Mouse (Mus musculus): Measurements from ENCODE around the gene Kpna4. TPM values are rescaled to one million over a fixed set of nuclear protein-coding genes. Genes with fewer than 3 reads are reported as not detected.

The Kpna4 gene
- 21.2 and 33.8 TPM in 2 replicates for total RNA-seq (2012; rRNA removed)

- Histone ChIP-seq H3K9ac (ENCODE audit: insufficient read depth, low read depth, low read length, poor library complexity, severe bottlenecking) (peak within 1 kb of the TSS; percentile 85), H3K36me3 (ENCODE audit: control insufficient read depth, insufficient read depth, low read length, poor library complexity, severe bottlenecking) (no peaks in the 10 kb centered on the region), H3K9me3 (ENCODE audit: control insufficient read depth, insufficient read depth, low read depth, low read length) (no peaks in the 10 kb centered on the region), H3K4me3 (ENCODE audit: insufficient read depth in 1 of 2, low read depth in 1 of 2, low read length in 2 of 2, poor library complexity in 1 of 2, severe bottlenecking in 1 of 2) (peak within 1 kb of the TSS; percentile 82 to 90), H3K4me1 (ENCODE audit: control insufficient read depth in 2 of 2, insufficient read depth in 2 of 2, low read length in 2 of 2, poor library complexity in 1 of 2) (no peaks in the 10 kb centered on the region), H3K27ac (ENCODE audit: insufficient read depth, low read depth, low read length, poor library complexity, severe bottlenecking) (peak within 1 kb of the TSS; percentile 51; the same call in 1 of the 2 replicates)
- DNase-seq (ENCODE audit: low read depth, low spot score): peak; percentile 96
- TF ChIP-seq HCFC1 (IDR thresholded peaks at IDR 0.05; ENCODE audit: borderline replicate concordance, insufficient read depth, low read length) (no peak), CHD2 (IDR thresholded peaks at IDR 0.05; ENCODE audit: low read depth, low read length) (no peak)
- in situ Hi-C loops (cut with MboI; ENCODE audit: low sequenced_read_pairs in 2 of 2, unreplicated experiment in 2 of 2): no loop called here
Observed at GRCm38 (mm10) chr3:69126509-69127345, at the start of gene Kpna4. Gene Kpna4, minus strand, starts transcription at chr3:69127113.

GRCm38 (mm10) chr3:69175229-69175628, 48.3 kb upstream of the Kpna4 start:
- H3K4me1 ChIP-seq (ENCODE audit: control insufficient read depth in 2 of 2, insufficient read depth in 2 of 2, low read length in 2 of 2, poor library complexity in 1 of 2): no peaks in the 10 kb centered on the region
- in situ Hi-C loops (cut with MboI; ENCODE audit: low sequenced_read_pairs in 2 of 2, unreplicated experiment in 2 of 2): no loop called here
- H3K36me3 ChIP-seq (ENCODE audit: control insufficient read depth, insufficient read depth, low read length, poor library complexity, severe bottlenecking): no peaks in the 10 kb centered on the region
- DNase-seq (ENCODE audit: low read depth, low spot score): no peak
- no peak overlapping the region for H3K4me3 ChIP-seq (ENCODE audit: insufficient read depth in 1 of 2, low read depth in 1 of 2, low read length in 2 of 2, poor library complexity in 1 of 2, severe bottlenecking in 1 of 2)
- no peak overlapping the region for H3K9ac ChIP-seq (ENCODE audit: insufficient read depth, low read depth, low read length, poor library complexity, severe bottlenecking)
- H3K27ac ChIP-seq (ENCODE audit: insufficient read depth, low read depth, low read length, poor library complexity, severe bottlenecking): no peak overlapping the region
- H3K9me3 ChIP-seq (ENCODE audit: control insufficient read depth, insufficient read depth, low read depth, low read length): no peaks in the 10 kb centered on the region
- TF ChIP-seq ZC3H11A (IDR thresholded peaks at IDR 0.05; ENCODE audit: borderline replicate concordance, low read depth, low read length): no peak
- TF ChIP-seq CHD2 (IDR thresholded peaks at IDR 0.05; ENCODE audit: low read depth, low read length): no peak
- no peak for TF ChIP-seq MAFK (IDR thresholded peaks at IDR 0.05; ENCODE audit: insufficient read depth, low read depth, low read length)
- TF ChIP-seq ZNF384 (IDR thresholded peaks at IDR 0.05; ENCODE audit: low read depth, low read length): no peak
- no peak for TF ChIP-seq HCFC1 (IDR thresholded peaks at IDR 0.05; ENCODE audit: borderline replicate concordance, insufficient read depth, low read length)

- H3K4me3 ChIP-seq (ENCODE audit: insufficient read depth in 1 of 2, low read depth in 1 of 2, low read length in 2 of 2, poor library complexity in 1 of 2, severe bottlenecking in 1 of 2): no peak overlapping the region
- H3K9me3 ChIP-seq (ENCODE audit: control insufficient read depth, insufficient read depth, low read depth, low read length): no peaks in the 10 kb centered on the region
- no peak overlapping the region for H3K9ac ChIP-seq (ENCODE audit: insufficient read depth, low read depth, low read length, poor library complexity, severe bottlenecking)
- DNase-seq (ENCODE audit: low read depth, low spot score): no peak
- in situ Hi-C loops (cut with MboI; ENCODE audit: low sequenced_read_pairs in 2 of 2, unreplicated experiment in 2 of 2): no loop called here
- H3K27ac ChIP-seq (ENCODE audit: insufficient read depth, low read depth, low read length, poor library complexity, severe bottlenecking): no peak overlapping the region
- H3K36me3 ChIP-seq (ENCODE audit: control insufficient read depth, insufficient read depth, low read length, poor library complexity, severe bottlenecking): no peaks in the 10 kb centered on the region
- H3K4me1 ChIP-seq (ENCODE audit: control insufficient read depth in 2 of 2, insufficient read depth in 2 of 2, low read length in 2 of 2, poor library complexity in 1 of 2): no peaks in the 10 kb centered on the region
- TF ChIP-seq CHD2 (IDR thresholded peaks at IDR 0.05; ENCODE audit: low read depth, low read length): no peak
- no peak for TF ChIP-seq ZNF384 (IDR thresholded peaks at IDR 0.05; ENCODE audit: low read depth, low read length)
- no peak for TF ChIP-seq MAFK (IDR thresholded peaks at IDR 0.05; ENCODE audit: insufficient read depth, low read depth, low read length)
- no peak for TF ChIP-seq HCFC1 (IDR thresholded peaks at IDR 0.05; ENCODE audit: borderline replicate concordance, insufficient read depth, low read length)
- no peak for TF ChIP-seq ZC3H11A (IDR thresholded peaks at IDR 0.05; ENCODE audit: borderline replicate concordance, low read depth, low read length)
Observed at GRCm38 (mm10) chr3:69171123-69171522, 44.2 kb upstream of the Kpna4 start.

- H3K4me1 ChIP-seq (ENCODE audit: control insufficient read depth in 2 of 2, insufficient read depth in 2 of 2, low read length in 2 of 2, poor library complexity in 1 of 2): no peaks in the 10 kb centered on the region
- H3K9ac ChIP-seq (ENCODE audit: insufficient read depth, low read depth, low read length, poor library complexity, severe bottlenecking): no peak overlapping the region
- no peaks in the 10 kb centered on the region for H3K9me3 ChIP-seq (ENCODE audit: control insufficient read depth, insufficient read depth, low read depth, low read length)
- no peak for DNase-seq (ENCODE audit: low read depth, low spot score)
- in situ Hi-C loops (cut with MboI; ENCODE audit: low sequenced_read_pairs in 2 of 2, unreplicated experiment in 2 of 2): no loop called here
- no peaks in the 10 kb centered on the region for H3K36me3 ChIP-seq (ENCODE audit: control insufficient read depth, insufficient read depth, low read length, poor library complexity, severe bottlenecking)
- H3K4me3 ChIP-seq (ENCODE audit: insufficient read depth in 1 of 2, low read depth in 1 of 2, low read length in 2 of 2, poor library complexity in 1 of 2, severe bottlenecking in 1 of 2): no peak overlapping the region
- TF ChIP-seq ZNF384 (IDR thresholded peaks at IDR 0.05; ENCODE audit: low read depth, low read length): no peak
- TF ChIP-seq MAFK (IDR thresholded peaks at IDR 0.05; ENCODE audit: insufficient read depth, low read depth, low read length): no peak
- TF ChIP-seq ZC3H11A (IDR thresholded peaks at IDR 0.05; ENCODE audit: borderline replicate concordance, low read depth, low read length): no peak
- no peak for TF ChIP-seq CHD2 (IDR thresholded peaks at IDR 0.05; ENCODE audit: low read depth, low read length)
- no peak for TF ChIP-seq HCFC1 (IDR thresholded peaks at IDR 0.05; ENCODE audit: borderline replicate concordance, insufficient read depth, low read length)
- H3K27ac ChIP-seq (ENCODE audit: insufficient read depth, low read depth, low read length, poor library complexity, severe bottlenecking): no peak overlapping the region
Observed at GRCm38 (mm10) chr3:69169796-69170195, 42.9 kb upstream of the Kpna4 start.

Data from ES-E14 (cell line).